Mouse (Mus musculus) megakaryocyte progenitor cell, adult 5-6 weeks (primary cell): ENCODE measurements around the gene Rab31. TPM values are rescaled to one million over a fixed set of nuclear protein-coding genes. Genes with fewer than 3 reads are reported as not detected.

Source experiments
- ATAC-seq: replicated peaks from 2 replicates; pipeline ENCODE4 v1.8.0; 2016; ENCODE audit warnings: mild to moderate bottlenecking, moderate TSS enrichment, inconsistent platforms; ENCODE audit not compliant: poor library complexity
- total RNA-seq, 2 experiments: library from RNA; stranded (forward) in 1 of 2; stranded (reverse) in 1 of 2; fragments of 157-497, 149-512 nt in 1 of 2; fragments of 200-1000 nt in 1 of 2; gene quantifications; 2 replicates each; pipeline versions ENCODE4 v1.2.3 to v1.2.4; 2015 to 2017

Rab31 gene
- total RNA-seq, 2 experiments from 2014 or later = 44.3 to 75.1 TPM

- peak; percentile 34 for ATAC-seq
Measured at GRCm38 (mm10) chr17:65783182-65784161, 10.9 kb upstream of the Rab31 start.

GRCm38 (mm10) chr17:65782551-65783141, 10.1 kb upstream of the Rab31 start, which contains the start of gene Ppp4r1:
TSS of gene Ppp4r1 (plus strand) at chr17:65782573.
- peak; percentile 45 for ATAC-seq

GRCm38 (mm10) chr17:65780970-65781369, 8.4 kb upstream of the Rab31 start:
- ATAC-seq = no peak

- no peak for ATAC-seq
Measured at GRCm38 (mm10) chr17:65777461-65777860, 4.9 kb upstream of the Rab31 start.

GRCm38 (mm10) chr17:65776228-65776627, 3.7 kb upstream of the Rab31 start:
- no peak for ATAC-seq

GRCm38 (mm10) chr17:65774439-65774838, 1.9 kb upstream of the Rab31 start:
- no peak for ATAC-seq

GRCm38 (mm10) chr17:65773617-65774016, 1.1 kb upstream of the Rab31 start:
- ATAC-seq = no peak

GRCm38 (mm10) chr17:65770982-65771915, 1.3 kb downstream of the Rab31 start:
- ATAC-seq = peak; percentile 53

- peak; percentile 12 for ATAC-seq
Measured at GRCm38 (mm10) chr17:65768486-65768885, 4.1 kb downstream of the Rab31 start.

GRCm38 (mm10) chr17:65763221-65763620, 9.3 kb downstream of the Rab31 start:
- ATAC-seq = no peak

- no peak for ATAC-seq
Measured at GRCm38 (mm10) chr17:65757150-65757549, 15.4 kb downstream of the Rab31 start.

- ATAC-seq = no peak
Measured at GRCm38 (mm10) chr17:65755857-65756256, 16.7 kb downstream of the Rab31 start.

- ATAC-seq = no peak
Measured at GRCm38 (mm10) chr17:65753130-65753529, 19.4 kb downstream of the Rab31 start.

GRCm38 (mm10) chr17:65750301-65750700, 22.3 kb downstream of the Rab31 start:
- ATAC-seq = 0 out of 2 replicates have a peak, but pooled peaks have one; percentile 52

GRCm38 (mm10) chr17:65749803-65750202, 22.7 kb downstream of the Rab31 start:
- peak; percentile 74 for ATAC-seq

- ATAC-seq = peak; percentile 56
Measured at GRCm38 (mm10) chr17:65748997-65749396, 23.6 kb downstream of the Rab31 start.

- ATAC-seq = no peak
Measured at GRCm38 (mm10) chr17:65746314-65746713, 26.2 kb downstream of the Rab31 start.

GRCm38 (mm10) chr17:65743664-65744330, 28.8 kb downstream of the Rab31 start:
- ATAC-seq = no peak

GRCm38 (mm10) chr17:65742969-65743368, 29.6 kb downstream of the Rab31 start:
- ATAC-seq = no peak

GRCm38 (mm10) chr17:65742245-65742905, 30.2 kb downstream of the Rab31 start:
- ATAC-seq = no peak
